Mouse (Mus musculus) frontal cortex, postnatal 14 days (tissue): ENCODE data around the gene Pde11a.

Experiments used
- DNase-seq, 2 experiments: peaks; one replicate each; pipeline ENCODE4 v3.0.0; 2022; ENCODE audit warnings: low spot score in 2 of 2

Pde11a gene

GRCm38 (mm10) chr2:76320336-76320735, 18.2 kb downstream of the Pde11a start:
- DNase-seq: no peak

DNA sequence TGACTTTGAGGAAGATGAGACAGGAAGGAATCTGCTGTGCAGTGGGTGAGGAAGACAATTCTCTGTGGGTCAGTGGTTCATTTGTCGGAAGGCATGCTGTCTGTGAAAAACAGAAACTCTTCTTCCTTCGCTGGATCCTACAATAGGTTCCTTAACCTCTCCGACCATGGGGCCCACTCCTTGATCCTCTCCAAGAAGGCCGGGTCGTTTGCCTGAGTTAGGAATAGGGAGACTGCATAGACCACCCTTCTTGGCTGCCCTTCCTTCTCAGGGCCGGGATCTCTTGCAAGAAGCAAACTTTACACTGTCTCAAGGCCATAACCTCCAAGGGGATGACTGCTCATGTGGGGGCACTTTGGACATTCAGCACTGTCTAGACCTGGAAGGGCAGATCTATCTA, 19.3 kb downstream of the Pde11a start:
- no peak for DNase-seq

- DNase-seq: no peak
Observed at GRCm38 (mm10) chr2:76287671-76288070, 50.9 kb downstream of the Pde11a start.

DNA sequence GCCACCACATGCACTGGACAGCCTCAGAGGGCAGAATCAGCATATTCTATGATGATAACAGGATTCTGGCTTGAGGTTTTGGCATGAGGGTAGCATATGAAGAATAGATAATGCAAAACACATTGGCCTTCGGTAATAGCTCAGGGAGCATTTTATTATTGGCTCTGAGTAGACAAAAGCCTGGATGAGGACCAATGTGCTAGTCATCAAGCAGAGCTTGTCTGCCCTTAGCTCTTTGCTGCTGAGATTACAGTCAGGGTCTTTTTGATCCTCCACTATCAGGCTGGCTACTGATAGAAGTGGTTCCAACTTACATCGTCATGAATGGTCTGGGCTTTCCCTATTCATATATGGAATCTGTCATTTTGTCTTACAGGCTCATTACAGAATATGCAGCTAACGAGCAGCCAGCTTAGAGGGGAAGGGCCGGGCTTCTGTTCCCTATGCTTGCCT, 52.3 kb downstream of the Pde11a start:
- DNase-seq: no peak

- no peak for DNase-seq
Observed at GRCm38 (mm10) chr2:76285150-76285549, 53.4 kb downstream of the Pde11a start.

DNA sequence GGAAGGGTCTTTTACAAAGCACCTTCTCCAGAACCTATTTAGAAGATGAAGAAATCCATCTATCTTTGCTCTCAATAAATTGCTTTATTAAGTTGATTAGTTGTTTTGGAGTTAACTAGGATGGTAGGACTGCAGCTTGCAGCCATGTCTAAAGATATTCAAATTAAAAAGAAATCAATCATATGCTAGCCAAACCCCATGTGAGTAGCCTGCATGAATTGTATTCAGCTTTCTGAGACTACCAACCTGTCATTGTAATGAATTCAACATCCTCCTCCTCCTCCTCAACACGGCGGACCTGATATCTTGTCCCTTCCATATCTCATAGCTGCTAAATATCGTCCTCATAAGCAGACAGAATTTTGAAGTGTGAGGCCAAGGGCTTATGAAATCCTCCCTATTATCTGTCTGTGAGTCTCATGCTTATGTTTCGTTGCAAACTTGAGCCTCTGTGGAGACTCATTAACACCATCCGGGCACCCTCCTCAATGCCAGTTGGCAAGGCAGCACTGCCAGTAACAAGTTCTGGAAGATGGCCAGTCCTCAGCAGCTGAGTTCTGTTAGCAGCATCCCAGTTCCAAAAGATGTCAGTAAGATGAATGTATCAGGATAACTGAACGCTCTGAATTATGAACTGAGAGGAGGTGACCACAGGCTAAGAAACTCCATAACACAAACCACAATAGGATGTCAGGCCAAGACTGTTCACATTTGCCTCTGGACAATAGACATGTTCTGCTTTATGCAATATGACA, 55.0 kb downstream of the Pde11a start:
- DNase-seq: peak; percentile 48 to 51

DNA sequence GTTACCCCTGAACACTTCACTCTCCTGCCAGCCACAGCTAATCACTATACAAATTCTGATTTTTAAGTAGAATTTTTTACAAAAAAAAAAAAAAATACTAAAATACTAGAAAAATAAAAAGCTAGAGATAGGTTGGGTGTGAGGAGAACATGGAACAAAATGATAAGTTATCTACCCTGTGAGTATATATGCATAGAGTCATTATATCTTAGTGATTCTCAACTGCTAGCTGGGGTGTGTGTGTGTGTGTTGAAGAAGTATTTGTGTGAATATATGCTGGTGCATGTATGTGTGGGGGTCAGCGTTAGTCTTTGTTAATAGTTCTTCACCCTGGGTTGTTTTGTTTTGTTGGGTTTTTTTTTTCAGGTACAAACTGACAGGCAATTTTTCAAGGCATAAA, 69.1 kb downstream of the Pde11a start:
- DNase-seq: no peak

DNA sequence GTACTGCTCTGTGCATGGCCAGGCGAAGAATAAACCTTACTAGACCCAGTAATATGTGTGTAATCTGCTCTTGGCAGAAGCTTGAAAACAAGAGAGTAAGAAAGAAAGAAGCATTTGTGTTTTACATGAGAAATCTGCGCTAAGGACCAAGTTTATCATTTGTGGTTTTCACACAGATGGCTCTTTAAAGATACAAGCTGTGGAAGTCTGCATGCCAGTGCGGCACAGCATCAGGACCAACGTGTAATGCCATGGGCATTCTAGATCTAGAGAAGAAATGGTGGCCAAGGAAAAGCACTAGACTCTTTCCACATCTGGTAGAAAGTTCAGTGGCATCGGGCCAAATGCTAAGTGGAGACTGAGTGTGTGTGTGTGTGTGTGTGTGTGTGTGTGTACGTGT, 71.2 kb downstream of the Pde11a start:
- DNase-seq: no peak

GRCm38 (mm10) chr2:76266622-76267021, 72.0 kb downstream of the Pde11a start:
- DNase-seq: no peak

DNA sequence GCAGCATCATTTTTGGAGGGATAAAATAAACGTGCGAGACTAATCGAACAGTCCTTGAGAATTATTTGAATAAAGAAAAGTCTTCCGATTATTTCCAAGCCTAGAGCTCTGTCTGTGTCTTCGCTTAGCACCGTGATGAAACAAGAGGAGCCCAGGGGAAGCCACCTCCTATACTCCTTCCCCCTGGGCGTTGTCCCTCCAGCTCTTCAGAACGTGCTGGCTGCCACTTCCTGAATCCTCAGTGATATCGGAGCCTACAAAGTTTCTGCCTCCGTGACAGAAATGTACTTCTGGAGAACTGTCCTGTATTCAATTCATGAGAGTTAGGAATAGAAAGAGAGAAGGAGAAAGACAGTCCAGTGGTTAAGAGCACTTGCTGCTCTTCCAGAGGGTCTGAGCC, 74.3 kb downstream of the Pde11a start:
- DNase-seq: no peak

GRCm38 (mm10) chr2:76262661-76263060, 75.9 kb downstream of the Pde11a start:
- no peak for DNase-seq

DNA sequence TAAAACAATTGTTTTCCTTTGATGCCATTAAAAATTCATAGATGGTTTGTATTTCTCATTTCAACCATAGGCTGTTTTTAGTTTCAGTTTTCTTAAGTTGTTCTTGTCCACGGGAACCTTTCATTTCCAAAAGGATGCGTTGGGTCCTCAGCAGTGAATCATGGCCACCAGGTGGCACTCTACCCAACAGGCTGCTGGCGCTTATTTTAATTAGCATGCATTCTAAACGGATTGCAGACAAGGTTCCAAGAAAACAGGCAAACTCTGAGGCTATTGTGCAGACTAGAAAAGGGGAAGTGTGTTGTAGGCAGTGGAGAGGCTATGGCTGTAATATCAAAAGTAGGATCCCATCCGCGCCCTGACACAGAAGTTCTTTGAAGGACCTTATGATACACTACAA, 83.7 kb downstream of the Pde11a start:
- peak; percentile 23 to 69 for DNase-seq

DNA sequence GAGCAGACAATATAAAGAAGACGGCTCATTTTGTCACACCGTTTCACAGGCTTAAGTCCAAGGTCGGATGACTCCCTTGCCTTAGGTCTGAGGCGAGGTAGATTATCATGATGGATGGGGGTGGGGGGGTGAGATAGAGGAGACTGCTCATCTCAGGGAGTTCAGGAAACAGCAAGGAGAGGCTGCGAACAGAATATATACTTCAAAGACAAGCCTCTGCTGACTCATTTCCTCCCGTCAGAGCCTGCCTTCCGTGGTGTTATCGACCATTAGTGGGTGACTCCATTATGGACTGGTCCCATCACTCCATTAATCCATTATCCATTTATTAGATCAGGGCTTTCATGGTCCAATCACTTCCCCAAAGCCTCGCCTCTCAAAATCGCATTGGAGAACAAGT, 87.2 kb downstream of the Pde11a start:
- no peak for DNase-seq

DNA sequence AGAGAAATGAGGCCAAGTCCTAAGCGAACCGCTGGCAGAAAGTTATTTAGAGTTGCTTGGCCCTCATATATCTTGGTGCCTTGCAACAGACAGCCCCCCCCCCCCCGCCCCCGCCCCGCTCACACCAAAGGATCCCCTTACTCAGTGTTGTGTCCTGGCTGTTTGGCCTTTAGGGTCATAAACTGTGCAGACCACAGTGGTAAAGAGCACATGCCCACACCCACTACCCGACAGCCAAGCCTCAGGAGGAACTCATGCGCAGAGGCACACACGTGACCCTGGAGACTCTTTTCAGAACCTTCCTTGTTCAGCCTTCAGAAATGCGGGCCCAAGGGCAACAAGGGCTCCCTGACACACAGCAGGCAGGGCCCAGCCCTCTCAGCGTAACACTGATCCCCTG, 90.3 kb downstream of the Pde11a start:
- DNase-seq: no peak

GRCm38 (mm10) chr2:76239175-76239574, 99.4 kb downstream of the Pde11a start:
- no peak for DNase-seq

- DNase-seq: no peak
Observed at GRCm38 (mm10) chr2:76238496-76238895, 100.1 kb downstream of the Pde11a start.

- DNase-seq: no peak
Observed at GRCm38 (mm10) chr2:76237638-76238420, 100.7 kb downstream of the Pde11a start.

GRCm38 (mm10) chr2:76220364-76221108, 118.0 kb downstream of the Pde11a start:
- no peak for DNase-seq

- DNase-seq: no peak
Observed at GRCm38 (mm10) chr2:76219540-76219939, 119.0 kb downstream of the Pde11a start.

DNA sequence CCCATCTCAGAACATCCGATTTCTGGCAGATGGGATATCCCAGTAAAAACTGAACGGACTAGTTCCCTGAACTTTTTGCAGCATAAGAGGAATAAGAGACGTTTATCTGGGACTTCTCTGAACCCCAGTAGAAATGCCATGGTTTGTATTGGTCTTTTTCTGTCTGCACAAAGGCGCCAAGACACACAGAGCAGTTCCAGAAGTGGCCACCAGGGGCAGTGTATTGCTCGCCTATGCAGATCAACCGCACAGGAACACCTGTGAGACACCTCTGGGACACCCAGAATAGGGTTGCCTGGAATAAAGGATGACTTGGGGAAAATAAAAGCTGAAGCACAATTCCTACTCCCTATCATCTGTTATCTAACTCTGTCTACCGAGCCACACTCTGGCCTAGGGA, 122.4 kb downstream of the Pde11a start:
- no peak for DNase-seq

DNA sequence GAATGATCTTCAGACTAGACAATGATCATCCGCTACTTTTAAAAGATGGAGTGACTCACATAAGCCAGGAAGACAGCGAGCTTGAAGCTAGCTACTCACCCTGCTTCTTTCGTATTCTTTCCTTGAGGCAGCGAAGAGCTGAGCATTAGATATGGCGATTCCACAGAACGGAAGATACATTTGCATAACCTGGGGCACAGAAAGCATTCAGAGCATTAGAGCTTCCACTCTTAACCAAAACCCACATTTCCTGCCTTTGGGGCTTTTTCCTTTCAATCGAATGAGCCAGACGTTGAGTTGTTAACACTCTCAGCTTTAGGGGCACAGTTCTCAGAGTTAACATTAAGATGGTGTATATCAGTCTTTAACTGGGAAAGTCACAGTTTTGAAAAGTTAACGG, 123.4 kb downstream of the Pde11a start:
- DNase-seq: no peak

DNA sequence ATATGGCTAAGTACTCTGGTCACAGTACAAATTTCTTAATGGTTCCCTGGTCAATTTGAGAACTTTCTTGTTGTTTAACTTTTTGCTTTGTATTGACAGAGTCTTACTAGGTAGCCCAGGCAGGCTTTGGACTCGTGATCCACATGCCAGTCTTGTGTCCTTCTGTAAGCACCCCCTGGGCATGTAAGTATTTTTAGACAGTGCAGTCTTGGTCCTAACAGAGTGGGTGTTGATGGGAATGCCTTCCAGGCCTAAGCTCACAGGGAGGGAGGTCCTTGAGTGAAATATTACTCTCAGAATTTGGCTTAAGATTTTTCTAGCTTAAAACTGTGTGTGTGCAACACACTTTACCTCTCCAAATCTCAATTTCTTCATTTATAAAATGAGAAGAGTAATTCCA, 153.4 kb downstream of the Pde11a start:
- no peak for DNase-seq
